Mouse (Mus musculus) cerebellum, postnatal 36 days (tissue): ENCODE measurements around the gene Atad1.
"Not testable (repeated sequence)": the region's sequence is repeated elsewhere in the genome, so short reads cannot be mapped to it uniquely, and the experiment has no call there.

Source experiments
- DNase-seq, 2 experiments: peaks; one replicate each; pipeline ENCODE4 v3.0.0; 2021 to 2022; ENCODE audit warnings: mixed read lengths in 2 of 2

The Atad1 gene

GRCm38 (mm10) chr19:32740641-32741345 is 1.2 kb upstream of the Atad1 start:
- DNase-seq = no peak

DNA sequence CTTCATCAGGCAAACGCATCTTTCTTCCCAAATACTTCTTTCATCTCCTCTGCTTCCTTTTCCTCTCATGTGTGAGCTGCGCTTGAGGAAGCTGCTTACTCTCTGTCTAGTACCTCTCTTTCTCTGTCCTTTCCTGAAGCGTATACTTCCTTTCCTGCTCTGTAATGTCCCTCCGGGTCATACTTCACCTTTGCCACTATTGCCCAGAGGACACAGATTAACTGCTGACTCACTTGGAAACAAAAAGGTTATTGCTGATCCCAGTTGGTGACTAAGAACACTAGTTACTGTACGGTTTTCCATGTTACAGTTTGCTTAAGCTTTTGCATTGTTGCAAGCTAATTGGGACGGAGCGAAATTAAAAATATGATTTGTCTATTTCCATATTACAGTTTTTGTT is 1.7 kb downstream of the Atad1 start:
- no peak for DNase-seq

GRCm38 (mm10) chr19:32732922-32733321 is 6.7 kb downstream of the Atad1 start:
- no peak for DNase-seq

DNA sequence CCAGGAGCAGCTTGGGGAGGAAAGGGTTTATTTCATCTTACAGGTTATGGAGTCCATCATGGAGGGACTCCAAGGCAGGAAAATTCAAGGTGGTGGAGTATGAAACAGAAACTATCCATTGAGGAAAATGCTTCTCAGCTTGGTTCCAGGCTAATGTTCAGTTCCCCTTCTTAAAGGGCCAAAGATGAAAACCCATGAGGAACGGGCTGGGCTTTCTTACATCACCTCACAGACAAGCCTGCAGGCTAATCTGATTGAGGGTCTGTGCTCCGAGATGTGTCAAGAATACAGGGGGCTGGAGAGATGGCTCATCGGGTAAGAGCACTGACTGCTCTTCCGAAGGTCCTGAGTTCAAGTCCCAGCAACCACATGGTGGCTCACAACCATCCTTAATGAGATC is 9.8 kb downstream of the Atad1 start:
- no peak for DNase-seq

- no peak for DNase-seq
Measured at GRCm38 (mm10) chr19:32726451-32727325, 12.9 kb downstream of the Atad1 start.

- no peak for DNase-seq
Measured at GRCm38 (mm10) chr19:32723817-32724216, 15.8 kb downstream of the Atad1 start.

DNA sequence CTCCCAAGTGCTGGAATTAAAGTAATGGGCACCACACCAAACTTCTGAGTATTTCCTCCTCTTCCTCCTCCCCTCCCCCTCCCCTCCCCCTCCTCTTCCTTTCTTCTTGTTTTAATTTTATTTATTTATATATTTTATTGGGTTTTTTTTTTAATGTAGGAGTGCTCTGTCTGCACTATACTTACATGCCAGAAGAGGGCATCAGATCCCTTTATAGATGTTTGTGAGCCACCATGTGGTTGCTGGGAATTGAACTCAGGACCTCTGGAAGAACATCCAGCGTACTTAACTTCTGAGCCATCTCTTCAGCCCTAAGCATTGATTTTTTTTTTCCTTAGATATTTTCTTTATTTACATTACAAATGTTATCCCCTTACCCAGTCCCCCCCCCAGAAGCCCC is 19.3 kb downstream of the Atad1 start:
- no peak for DNase-seq

GRCm38 (mm10) chr19:32717590-32717989 is 22.0 kb downstream of the Atad1 start:
- DNase-seq = no peak

DNA sequence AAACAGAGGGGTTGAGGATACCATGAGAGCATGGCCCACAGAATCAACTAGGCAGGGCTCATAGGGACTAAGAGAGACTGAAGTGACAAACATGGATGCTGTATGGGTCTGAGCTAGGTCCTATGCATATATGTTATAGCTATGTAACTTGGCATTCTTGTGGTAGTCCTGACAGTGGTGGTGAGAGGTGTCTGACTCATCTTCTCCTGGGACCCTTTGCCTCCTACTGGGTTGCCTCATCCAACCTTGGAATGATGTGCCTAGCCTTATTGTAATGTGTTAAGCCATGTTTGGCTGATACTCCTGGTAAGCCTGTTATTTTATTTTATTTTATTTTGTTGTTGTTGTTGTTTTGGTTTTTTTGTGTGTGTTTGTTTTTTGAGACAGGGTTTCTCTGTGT is 23.9 kb downstream of the Atad1 start:
- no peak for DNase-seq

GRCm38 (mm10) chr19:32715201-32715600 is 24.4 kb downstream of the Atad1 start:
- peak; percentile 83 to 85 for DNase-seq

DNA sequence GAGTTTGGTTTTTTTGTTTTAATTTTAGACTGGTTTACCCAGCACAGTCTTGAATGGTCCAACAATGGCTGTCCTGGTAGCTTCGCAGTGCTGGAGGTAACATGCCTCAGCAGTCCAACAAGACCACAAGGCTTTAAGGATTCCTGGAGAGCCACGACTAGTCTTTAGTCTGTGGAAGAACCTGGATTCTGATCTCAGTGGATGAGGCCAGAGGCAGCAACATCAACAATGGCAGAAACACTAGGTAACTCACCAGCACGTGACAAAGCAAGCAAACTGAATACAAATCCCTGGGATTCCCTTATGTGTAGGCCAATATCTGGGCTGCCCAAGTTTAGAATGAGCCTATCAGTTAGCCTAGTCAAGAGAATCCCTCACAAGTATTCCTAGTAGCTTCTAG is 26.1 kb downstream of the Atad1 start:
- DNase-seq = no peak

DNA sequence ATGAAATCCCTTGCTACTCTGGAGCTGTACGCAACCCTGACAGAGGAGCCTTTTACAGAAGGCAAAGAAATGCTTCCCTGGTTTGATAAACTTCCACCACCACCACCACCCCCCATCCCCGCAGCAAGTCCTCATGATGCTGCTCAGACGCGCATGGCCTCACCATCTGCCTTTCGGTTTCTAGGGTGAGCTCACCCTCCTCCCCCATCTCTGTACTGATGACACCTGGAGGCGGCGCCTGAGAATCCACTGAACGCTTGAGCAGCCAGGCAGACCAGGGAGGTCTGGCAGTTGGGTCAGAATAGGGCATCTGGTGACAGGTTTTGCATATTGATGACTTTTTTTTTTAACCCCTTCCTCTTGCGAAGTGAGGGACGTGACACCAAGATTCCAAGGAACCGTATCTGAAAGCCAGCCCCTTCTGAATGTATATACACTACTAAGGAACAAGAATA is 27.0 kb downstream of the Atad1 start:
- DNase-seq = peak; percentile 82 to 88

DNA sequence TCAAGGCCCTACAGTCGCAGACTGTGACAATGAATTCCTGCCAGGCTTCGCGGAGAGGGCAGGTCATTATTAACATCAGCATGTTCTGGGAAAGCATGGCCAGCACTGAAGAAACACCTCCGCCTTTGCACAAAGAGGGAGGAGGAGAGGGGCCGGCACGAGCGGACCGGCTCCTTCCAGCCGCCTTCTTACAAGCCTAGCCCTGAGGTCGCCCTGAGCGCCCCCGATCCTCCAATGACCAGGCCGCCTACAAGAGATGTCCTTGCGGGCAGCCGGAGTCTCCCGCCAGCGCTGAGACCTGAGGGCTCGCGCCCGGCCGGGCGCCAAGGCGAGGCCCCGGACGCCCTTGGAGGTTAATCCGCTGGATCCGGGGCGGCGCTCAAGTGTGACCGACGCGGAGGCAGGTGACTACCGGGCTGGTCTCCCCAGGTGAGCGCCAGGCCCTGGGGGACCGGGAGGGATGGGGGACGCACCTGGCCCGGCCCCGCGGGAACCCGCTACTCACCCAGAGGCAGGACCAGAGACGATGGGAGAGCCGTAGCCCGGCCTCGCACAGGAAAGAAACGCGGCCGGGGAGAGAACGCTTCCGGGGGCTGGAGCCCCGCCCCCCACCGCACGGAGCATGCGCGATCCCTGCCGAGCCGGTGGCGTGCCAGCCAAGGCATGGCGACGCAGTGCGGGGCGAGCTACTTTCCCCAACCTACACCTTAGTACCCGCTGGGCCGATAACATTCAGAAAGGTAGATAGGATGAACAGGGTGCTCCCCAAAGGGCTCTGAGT is 27.6 kb downstream of the Atad1 start:
- DNase-seq = peak; percentile 92 to 94

DNA sequence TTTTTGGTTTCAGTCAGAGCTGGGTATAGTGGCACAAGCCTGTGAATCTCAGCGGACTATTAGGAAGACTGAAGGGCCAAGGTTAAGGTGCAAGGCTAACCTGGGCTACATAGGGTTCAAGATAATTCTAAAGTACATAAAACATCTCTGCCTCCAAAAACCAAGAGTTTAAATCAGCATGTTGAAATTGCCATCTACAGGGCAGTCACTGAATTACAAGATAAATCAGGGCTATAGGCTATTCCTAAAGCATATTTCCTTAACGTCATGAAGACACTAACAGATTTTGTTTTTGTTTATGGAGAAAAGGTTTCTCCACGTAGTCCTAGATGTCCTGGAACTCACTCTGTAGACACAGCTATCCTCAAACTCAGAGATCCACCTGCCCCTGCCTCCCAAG is 29.3 kb downstream of the Atad1 start:
- no peak for DNase-seq

DNA sequence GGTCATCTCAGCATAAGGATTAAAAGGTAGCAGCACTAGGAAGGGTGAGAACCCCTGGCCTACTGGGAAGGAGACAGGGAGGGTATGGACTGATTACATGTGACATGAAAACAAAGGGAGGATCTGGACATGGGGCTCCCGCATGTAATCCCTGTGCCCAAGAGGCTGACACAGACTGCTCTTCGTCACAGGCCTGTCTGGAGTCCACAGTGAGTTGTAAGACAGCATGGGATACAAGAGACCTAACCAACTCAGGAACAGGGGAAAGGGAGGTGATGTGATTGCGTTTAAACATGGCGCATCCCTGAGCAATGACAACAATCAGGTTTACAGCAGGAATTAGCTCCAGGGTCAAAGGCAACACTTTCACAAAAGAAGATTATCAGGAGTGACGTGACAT is 30.6 kb downstream of the Atad1 start:
- DNase-seq = no peak

DNA sequence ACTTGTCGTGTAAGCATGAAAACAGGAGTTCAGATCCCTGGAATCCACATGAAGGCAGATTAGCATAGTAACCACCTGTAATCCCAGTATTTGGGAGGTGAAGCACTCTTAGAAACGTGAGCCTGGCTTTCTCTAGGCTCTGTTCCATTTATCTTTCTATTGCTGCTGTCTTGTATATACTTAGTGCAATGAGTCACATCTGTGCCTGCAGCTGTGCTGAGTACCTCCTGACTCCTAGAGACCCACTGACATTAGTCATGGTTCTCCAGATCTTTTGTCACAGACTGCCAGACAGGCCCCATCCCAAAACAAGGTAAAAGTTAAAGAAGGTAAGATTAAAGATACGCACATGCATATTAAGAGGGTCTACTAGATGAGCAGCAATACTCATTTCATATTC is 37.4 kb downstream of the Atad1 start:
- DNase-seq = no peak

DNA sequence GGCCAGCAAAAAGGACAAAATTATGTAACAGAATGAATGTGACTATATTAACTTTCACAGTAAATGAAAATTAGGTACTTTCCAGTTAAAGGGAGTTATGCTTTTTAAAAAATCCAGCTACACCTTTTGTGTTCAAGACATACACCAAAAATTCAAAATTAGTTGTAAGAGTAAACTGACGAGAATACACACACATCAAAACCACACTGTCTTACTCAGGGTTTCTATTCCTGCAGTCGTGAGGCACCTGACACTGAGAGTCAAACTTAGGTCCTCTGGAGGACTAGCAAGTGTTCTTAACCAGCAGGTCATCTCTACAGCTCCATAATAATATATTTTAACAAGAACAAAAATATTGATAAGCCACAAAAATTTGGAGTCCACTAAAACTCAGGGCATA is 42.9 kb downstream of the Atad1 start:
- no peak for DNase-seq

DNA sequence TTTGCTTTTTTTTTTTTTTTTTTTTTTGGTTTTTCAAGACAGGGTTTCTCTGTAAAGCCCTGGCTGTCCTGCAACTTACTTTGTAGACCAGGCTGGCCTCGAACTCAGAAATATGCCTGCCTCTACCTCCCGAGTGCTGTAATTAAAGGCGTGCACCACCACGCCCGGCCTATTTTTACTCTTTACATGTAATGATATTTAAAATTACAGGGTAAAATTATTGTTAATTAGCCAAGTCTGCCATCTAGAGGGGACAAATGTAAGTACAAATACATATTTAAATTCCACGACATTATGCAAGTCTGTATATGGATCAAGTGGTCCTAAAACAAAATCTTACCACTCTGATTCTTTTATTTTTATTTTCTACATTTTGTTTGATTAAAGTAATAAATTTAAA is 49.9 kb downstream of the Atad1 start:
- no peak for DNase-seq

DNA sequence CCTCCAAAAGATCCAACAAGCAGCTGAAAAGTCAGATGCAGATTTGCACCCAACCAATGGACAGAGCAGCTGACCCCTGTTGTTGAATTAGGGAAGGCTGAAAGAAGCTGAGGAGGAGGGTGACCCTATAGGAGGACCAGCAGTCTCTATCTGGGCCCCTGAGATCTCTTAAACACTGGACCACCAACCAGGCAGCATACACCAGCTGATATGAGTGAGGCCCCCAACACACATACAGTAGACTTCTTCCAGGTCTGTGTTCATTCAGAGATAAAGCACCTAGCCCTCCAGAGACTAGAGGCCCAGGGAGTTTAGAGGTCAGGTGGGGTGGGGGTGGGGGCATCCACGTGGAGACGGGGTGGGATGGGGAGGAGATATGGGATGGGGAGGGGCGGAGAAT is 51.4 kb downstream of the Atad1 start:
- not testable (repeated sequence) for DNase-seq

DNA sequence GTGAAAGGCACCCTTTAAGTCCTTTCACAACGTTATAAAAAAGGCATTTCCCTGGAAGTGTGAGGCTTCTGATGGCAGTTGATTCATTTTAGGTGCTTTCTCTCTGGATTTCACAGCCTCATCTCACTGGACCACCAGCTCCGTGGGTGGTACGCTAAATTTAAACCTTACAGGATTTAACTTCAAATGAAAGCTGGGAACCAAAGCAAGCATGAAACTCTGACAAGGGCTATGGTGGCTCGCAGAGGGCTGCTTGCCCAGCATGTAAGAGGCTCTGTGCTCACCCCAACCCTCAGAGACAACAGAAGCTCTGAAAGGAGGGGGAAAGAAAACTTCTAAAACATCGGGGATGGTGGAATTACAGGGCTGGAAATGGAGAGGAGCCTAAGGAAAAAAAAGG is 51.9 kb downstream of the Atad1 start:
- no peak for DNase-seq

- no peak for DNase-seq
Measured at GRCm38 (mm10) chr19:32683081-32683480, 56.5 kb downstream of the Atad1 start.

DNA sequence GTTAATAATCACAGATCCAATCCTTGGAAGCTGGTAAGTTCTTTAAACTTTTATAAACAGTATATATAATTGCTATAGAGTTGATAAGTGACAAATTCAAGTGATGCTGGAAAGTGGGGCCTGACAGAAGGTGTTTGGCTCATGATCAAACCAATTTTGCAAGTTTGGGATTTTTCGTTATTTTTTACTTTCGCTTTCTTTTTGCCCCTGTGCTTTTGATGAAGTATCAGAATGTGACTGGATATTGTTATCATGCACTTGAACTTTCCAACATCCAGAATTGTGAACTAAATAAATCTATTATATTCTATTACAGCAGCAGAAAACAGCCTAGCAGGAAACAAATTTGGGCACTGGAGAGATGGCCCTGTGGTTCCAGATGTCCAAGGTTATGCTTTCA is 58.7 kb downstream of the Atad1 start:
- no peak for DNase-seq

- no peak for DNase-seq
Measured at GRCm38 (mm10) chr19:32675766-32676165, 63.8 kb downstream of the Atad1 start.
